Mouse (Mus musculus) ES-E14 (cell line): ENCODE measurements at regions not wholly inside any gene's neighbourhood (a gene's known extent, or its start where the extent isn't known, plus 50 kb on each side); places are given as distances from the start of the nearest gene placed in this dataset.

Source experiments
- DNase-seq: peaks from one replicate; pipeline ENCODE4 v3.0.0-alpha.2; 2013; ENCODE audit warnings: low read depth, low spot score
- H3K27ac ChIP-seq: 2 replicates; pipeline ENCODE4 v1.5.1; 2012; ENCODE audit warnings: low read depth, mild to moderate bottlenecking, low read length, moderate library complexity, mixed read lengths; ENCODE audit not compliant: poor library complexity, insufficient read depth, severe bottlenecking
- H3K36me3 ChIP-seq: 2 replicates; pipeline ENCODE4 v1.6.1; 2012; ENCODE audit warnings: mild to moderate bottlenecking, low read length, moderate library complexity, mixed read lengths; ENCODE audit not compliant: control insufficient read depth, poor library complexity, insufficient read depth, severe bottlenecking
- H3K4me1 ChIP-seq, 2 experiments: fragments of 150-350 bp in 1 of 2; sonication (generic) in 1 of 2; 2 replicates each; pipeline ENCODE4 v1.6.1; 2012; ENCODE audit warnings: low read length in 2 of 2, mild to moderate bottlenecking in 1 of 2, mixed read lengths in 1 of 2; ENCODE audit not compliant: control insufficient read depth in 2 of 2, insufficient read depth in 2 of 2, poor library complexity in 1 of 2
- H3K4me3 ChIP-seq, 2 experiments: fragments of 150-350 bp in 1 of 2; sonication (generic) in 1 of 2; 2 replicates each; pipeline ENCODE4 v1.5.1; 2012; ENCODE audit warnings: low read length in 2 of 2, low read depth in 1 of 2, mild to moderate bottlenecking in 1 of 2, mixed read lengths in 1 of 2; ENCODE audit not compliant: insufficient read depth in 1 of 2, poor library complexity in 1 of 2, severe bottlenecking in 1 of 2
- H3K9ac ChIP-seq: 2 replicates; pipeline ENCODE4 v1.6.1; 2012; ENCODE audit warnings: low read depth, mild to moderate bottlenecking, low read length, mixed read lengths; ENCODE audit not compliant: poor library complexity, insufficient read depth, severe bottlenecking
- H3K9me3 ChIP-seq: fragments of 150-350 bp; sonication (generic); 2 replicates; pipeline ENCODE4 v1.6.1; 2012; ENCODE audit warnings: low read depth, mild to moderate bottlenecking, low read length; ENCODE audit not compliant: control insufficient read depth, insufficient read depth
- CHD2 ChIP-seq: IDR thresholded peaks from 2 replicates; pipeline ENCODE4 v1.6.1; 2014; ENCODE audit warnings: mild to moderate bottlenecking, low read depth, low read length, inconsistent platforms
- HCFC1 ChIP-seq: IDR thresholded peaks from 2 replicates; pipeline ENCODE4 v1.6.1; 2012; ENCODE audit warnings: low read length, inconsistent platforms, borderline replicate concordance; ENCODE audit not compliant: insufficient read depth
- MAFK ChIP-seq: IDR thresholded peaks from 2 replicates; pipeline ENCODE4 v1.6.1; 2014; ENCODE audit warnings: mild to moderate bottlenecking, low read depth, low read length, inconsistent platforms; ENCODE audit not compliant: insufficient read depth
- ZC3H11A ChIP-seq: IDR thresholded peaks from 2 replicates; pipeline ENCODE4 v1.6.1; 2012; ENCODE audit warnings: low read depth, mild to moderate bottlenecking, inconsistent platforms, low read length, borderline replicate concordance
- ZNF384 ChIP-seq: IDR thresholded peaks from 2 replicates; pipeline ENCODE4 v1.6.1; 2012; ENCODE audit warnings: low read depth, low read length, inconsistent platforms
- in situ Hi-C, 2 experiments: fragments of 600-800 bp; cut with MboI; formaldehyde crosslinking; loops; one replicate each; pipeline ENCODE4 v1.15.1; 2025; ENCODE audit warnings: low sequenced_read_pairs in 2 of 2, inconsistent platforms in 1 of 2; ENCODE audit not compliant: unreplicated experiment in 2 of 2

GRCm38 (mm10) chr8:9025378-9025777 is 335.1 kb upstream of the Arglu1 start:
- no peaks in the 10 kb centered on the region for H3K9me3 ChIP-seq
- H3K4me1 ChIP-seq, result no peaks in the 10 kb centered on the region
- no peak for DNase-seq
- no peak for TF ChIP-seq ZNF384
- no peak for TF ChIP-seq ZC3H11A
- TF ChIP-seq MAFK, result no peak
- TF ChIP-seq HCFC1, result no peak
- no peak for TF ChIP-seq CHD2
- H3K27ac ChIP-seq, result no peak overlapping the region
- in situ Hi-C loops, result no loop called here
- H3K9ac ChIP-seq, result no peak overlapping the region
- no peaks in the 10 kb centered on the region for H3K36me3 ChIP-seq
- H3K4me3 ChIP-seq, result no peak overlapping the region

- no peak overlapping the region for H3K9ac ChIP-seq
- H3K4me3 ChIP-seq, result no peak overlapping the region
- in situ Hi-C loops, result no loop called here
- no peaks in the 10 kb centered on the region for H3K9me3 ChIP-seq
- H3K36me3 ChIP-seq, result no peaks in the 10 kb centered on the region
- H3K4me1 ChIP-seq, result no peaks in the 10 kb centered on the region
- TF ChIP-seq ZC3H11A, result no peak
- no peak for TF ChIP-seq HCFC1
- TF ChIP-seq MAFK, result no peak
- TF ChIP-seq ZNF384, result no peak
- TF ChIP-seq CHD2, result no peak
- no peak for DNase-seq
- H3K27ac ChIP-seq, result no peak overlapping the region
Measured at GRCm38 (mm10) chr8:9020744-9021143, 330.4 kb upstream of the Arglu1 start.

- no peak for DNase-seq
- Histone ChIP-seq H3K27ac (no peak overlapping the region), H3K36me3 (no peaks in the 10 kb centered on the region), H3K9ac (no peak overlapping the region), H3K4me1 (no peaks in the 10 kb centered on the region), H3K4me3 (no peak overlapping the region), H3K9me3 (no peaks in the 10 kb centered on the region)
- no peak for TF ChIP-seq ZC3H11A
- no peak for TF ChIP-seq HCFC1
- TF ChIP-seq CHD2, result no peak
- TF ChIP-seq ZNF384, result no peak
- no peak for TF ChIP-seq MAFK
- in situ Hi-C loops, result no loop called here
Measured at GRCm38 (mm10) chr8:9020180-9020579, 329.9 kb upstream of the Arglu1 start.

- no peak for DNase-seq
- Histone ChIP-seq H3K4me1 (no peaks in the 10 kb centered on the region), H3K4me3 (no peak overlapping the region), H3K9me3 (no peaks in the 10 kb centered on the region), H3K27ac (no peak overlapping the region), H3K36me3 (no peaks in the 10 kb centered on the region), H3K9ac (no peak overlapping the region)
- in situ Hi-C loops, result no loop called here
- TF ChIP-seq MAFK (no peak), ZC3H11A (no peak), HCFC1 (no peak)
Measured at GRCm38 (mm10) chr8:9011785-9012510, 321.6 kb upstream of the Arglu1 start.
